Mouse (Mus musculus): Measurements from ENCODE around the gene Plekhh1. TPM values are rescaled to one million over a fixed set of nuclear protein-coding genes. Genes with fewer than 3 reads are reported as not detected.

The Plekhh1 gene
- total and polyA plus RNA-seq, 2 experiments from 2014 or later: 0.86 to 4.8 TPM

DNA sequence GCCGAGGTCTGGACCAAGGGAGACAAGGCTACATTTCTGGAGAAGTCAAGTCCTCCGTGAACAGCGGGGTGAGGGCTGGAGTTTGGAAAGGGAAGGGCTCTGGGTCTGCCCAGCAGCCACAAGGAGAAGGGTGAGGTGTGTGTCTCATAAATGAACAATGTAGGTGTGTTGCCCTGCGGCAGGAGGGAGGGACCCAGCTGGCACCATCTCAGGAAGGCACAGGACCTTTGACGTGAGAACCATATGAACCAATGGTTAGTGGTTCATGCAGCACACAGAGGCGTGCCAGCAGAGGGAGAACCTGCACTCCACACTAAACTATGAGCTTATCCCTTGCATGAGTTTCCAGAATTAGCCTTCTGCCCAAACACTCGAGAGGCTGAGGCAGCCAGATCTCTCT lies 18.2 kb downstream of the Plekhh1 start:
- DNase-seq: no peak
- Histone ChIP-seq H3K9ac (no peak overlapping the region), H3K9me3 (ENCODE audit: low read length) (no peaks in the 10 kb centered on the region), H3K27ac (ENCODE audit: low read depth, low read length) (no peak overlapping the region), H3K4me3 (ENCODE audit: low read depth, low read length) (no peak overlapping the region), H3K27me3 (ENCODE audit: insufficient read depth, low read length) (no peaks in the 10 kb centered on the region), H3K4me2 (ENCODE audit: low read depth) (no peak overlapping the region), H3K36me3 (ENCODE audit: insufficient read depth) (no peaks in the 10 kb centered on the region), H3K4me1 (ENCODE audit: insufficient read depth) (no peaks in the 10 kb centered on the region)
- whole genome bisulfite sequencing: 89% methylated on average over 7 of the region's 7 CpGs
- no peak for TF ChIP-seq CTCF (IDR thresholded peaks at IDR 0.05; ENCODE audit: low read depth)
- no peak for ATAC-seq

DNA sequence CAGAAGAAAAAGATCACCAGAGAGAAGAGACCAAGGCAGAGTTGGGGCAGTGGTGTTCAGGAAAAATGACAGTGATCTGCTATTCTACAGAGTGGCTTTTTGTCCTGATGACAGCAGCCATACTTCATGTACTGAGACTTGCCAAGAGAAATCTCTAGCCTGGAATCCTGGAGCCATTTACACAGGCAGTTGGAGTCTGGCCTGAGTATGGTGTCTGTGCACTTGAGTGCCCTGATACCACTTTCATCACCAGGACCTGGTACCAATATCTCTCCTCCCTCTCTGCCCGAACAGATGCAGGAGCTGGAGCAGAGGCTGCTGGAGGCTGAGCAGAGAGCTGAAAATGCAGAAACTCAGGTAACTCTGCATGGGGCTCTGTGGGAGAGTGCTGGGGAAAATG lies 19.9 kb downstream of the Plekhh1 start:
- Histone ChIP-seq H3K9me3 (ENCODE audit: low read length) (no peaks in the 10 kb centered on the region), H3K27me3 (ENCODE audit: insufficient read depth, low read length) (no peaks in the 10 kb centered on the region), H3K4me3 (ENCODE audit: low read depth, low read length) (no peak overlapping the region), H3K4me1 (ENCODE audit: insufficient read depth) (no peaks in the 10 kb centered on the region), H3K9ac (no peak overlapping the region), H3K4me2 (ENCODE audit: low read depth) (no peak overlapping the region), H3K36me3 (ENCODE audit: insufficient read depth) (no peaks in the 10 kb centered on the region), H3K27ac (ENCODE audit: low read depth, low read length) (no peak overlapping the region)
- no peak for ATAC-seq
- DNase-seq: no peak
- 86% methylated on average over 1 of the region's 1 CpGs for WGBS
- TF ChIP-seq CTCF (IDR thresholded peaks at IDR 0.05; ENCODE audit: low read depth): no peak

DNA sequence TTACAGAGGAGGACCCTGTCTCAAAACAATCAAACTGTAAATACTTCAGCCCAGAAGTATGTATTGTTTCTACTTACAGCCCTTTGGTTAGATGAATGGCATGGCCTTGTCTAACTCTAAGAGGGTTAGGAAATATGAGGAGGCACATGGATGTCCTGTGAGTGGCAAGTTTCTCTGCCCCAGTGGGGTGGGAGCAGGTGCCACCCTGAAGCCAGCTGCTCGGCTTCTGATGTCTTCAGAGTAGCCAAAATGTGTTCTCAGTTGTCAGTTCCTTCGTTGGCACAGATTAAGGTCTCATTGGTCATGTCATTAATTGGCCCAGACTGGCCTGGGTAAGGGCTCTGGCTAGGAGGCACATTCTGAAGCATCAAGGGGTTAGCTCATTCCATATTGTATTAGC lies 20.8 kb downstream of the Plekhh1 start:
- 76% methylated on average over 2 of the region's 2 CpGs for WGBS
- H3K4me1 ChIP-seq (ENCODE audit: insufficient read depth): no peaks in the 10 kb centered on the region
- H3K27me3 ChIP-seq (ENCODE audit: insufficient read depth, low read length): no peaks in the 10 kb centered on the region
- ATAC-seq (no peak), DNase-seq (no peak)
- no peak for TF ChIP-seq CTCF (IDR thresholded peaks at IDR 0.05; ENCODE audit: low read depth)
- no peak overlapping the region for H3K27ac ChIP-seq (ENCODE audit: low read depth, low read length)
- no peak overlapping the region for H3K4me3 ChIP-seq (ENCODE audit: low read depth, low read length)
- H3K9me3 ChIP-seq (ENCODE audit: low read length): no peaks in the 10 kb centered on the region
- peaks cover 6% of the 10 kb centered on the region; the same call in 1 of the 2 replicates for H3K36me3 ChIP-seq (ENCODE audit: insufficient read depth)
- no peak overlapping the region for H3K4me2 ChIP-seq (ENCODE audit: low read depth)
- no peak overlapping the region for H3K9ac ChIP-seq

DNA sequence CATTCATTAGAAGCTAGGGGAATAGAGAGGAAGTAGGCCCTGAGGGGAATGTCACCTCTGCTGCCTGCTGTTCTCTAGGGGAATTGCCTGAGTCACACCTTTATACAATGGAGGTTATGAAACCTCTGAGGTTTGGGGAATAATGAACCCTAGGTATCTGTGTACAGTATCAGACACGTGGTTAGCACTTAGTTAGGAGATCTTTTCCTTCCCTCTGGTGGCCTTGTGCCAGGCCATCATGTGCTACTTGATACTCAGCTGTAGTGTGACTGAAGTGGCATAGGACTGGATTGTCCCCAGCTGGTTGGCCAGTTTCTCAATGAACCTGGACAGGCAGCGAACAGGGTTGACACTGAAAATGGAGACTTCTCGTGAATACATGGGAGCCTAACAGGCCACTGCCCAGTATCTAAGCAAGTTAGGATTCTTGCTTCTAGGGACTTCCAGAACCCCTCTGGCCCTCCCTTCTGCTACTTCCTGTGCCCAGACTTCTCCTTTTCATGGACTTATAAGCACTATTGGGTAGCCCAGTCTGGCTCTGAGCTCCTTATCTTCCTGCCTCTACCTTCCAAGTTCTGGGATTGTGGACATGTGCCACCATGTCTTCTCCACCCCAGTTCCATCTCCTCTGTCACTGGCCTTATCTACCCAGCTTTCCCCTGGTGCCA lies 21.7 kb downstream of the Plekhh1 start:
- no peak overlapping the region for H3K4me2 ChIP-seq (ENCODE audit: low read depth)
- ATAC-seq (no peak), DNase-seq (no peak)
- H3K4me1 ChIP-seq (ENCODE audit: insufficient read depth): no peaks in the 10 kb centered on the region
- peaks cover 8% of the 10 kb centered on the region; the same call in 1 of the 2 replicates for H3K36me3 ChIP-seq (ENCODE audit: insufficient read depth)
- no peak overlapping the region for H3K9ac ChIP-seq
- WGBS: 90% methylated on average over 3 of the region's 3 CpGs
- no peak overlapping the region for H3K4me3 ChIP-seq (ENCODE audit: low read depth, low read length)
- H3K27ac ChIP-seq (ENCODE audit: low read depth, low read length): no peak overlapping the region
- no peaks in the 10 kb centered on the region for H3K9me3 ChIP-seq (ENCODE audit: low read length)
- H3K27me3 ChIP-seq (ENCODE audit: insufficient read depth, low read length): no peaks in the 10 kb centered on the region
- TF ChIP-seq CTCF (IDR thresholded peaks at IDR 0.05; ENCODE audit: low read depth): no peak

DNA sequence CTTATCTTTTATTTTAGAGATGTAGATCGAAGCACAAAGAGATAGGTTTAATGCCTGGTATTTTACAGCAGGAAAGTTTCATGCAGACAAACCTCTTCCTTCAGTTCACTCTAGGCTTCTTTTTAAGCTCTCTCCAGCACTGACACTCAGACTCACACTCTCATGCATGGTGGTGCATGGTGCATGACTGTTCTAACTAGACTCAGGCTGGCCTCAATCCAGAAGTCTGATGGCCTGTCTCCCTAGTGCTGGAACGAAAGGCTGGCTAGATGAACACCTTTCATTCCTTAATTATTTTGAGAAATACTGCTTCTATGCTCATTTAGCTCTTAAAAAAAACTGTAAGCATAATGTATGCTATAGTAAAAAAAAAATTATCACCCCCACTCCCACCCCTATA lies 23.1 kb downstream of the Plekhh1 start:
- ATAC-seq (no peak), DNase-seq (no peak)
- Histone ChIP-seq H3K27ac (ENCODE audit: low read depth, low read length) (no peak overlapping the region), H3K4me1 (ENCODE audit: insufficient read depth) (no peaks in the 10 kb centered on the region), H3K4me2 (ENCODE audit: low read depth) (no peak overlapping the region), H3K4me3 (ENCODE audit: low read depth, low read length) (no peak overlapping the region), H3K9me3 (ENCODE audit: low read length) (no peaks in the 10 kb centered on the region), H3K9ac (no peak overlapping the region), H3K27me3 (ENCODE audit: insufficient read depth, low read length) (no peaks in the 10 kb centered on the region), H3K36me3 (ENCODE audit: insufficient read depth) (peaks cover 8% of the 10 kb centered on the region; the same call in 1 of the 2 replicates)
- 77% methylated on average over 2 of the region's 2 CpGs for WGBS
- no peak for TF ChIP-seq CTCF (IDR thresholded peaks at IDR 0.05; ENCODE audit: low read depth)

DNA sequence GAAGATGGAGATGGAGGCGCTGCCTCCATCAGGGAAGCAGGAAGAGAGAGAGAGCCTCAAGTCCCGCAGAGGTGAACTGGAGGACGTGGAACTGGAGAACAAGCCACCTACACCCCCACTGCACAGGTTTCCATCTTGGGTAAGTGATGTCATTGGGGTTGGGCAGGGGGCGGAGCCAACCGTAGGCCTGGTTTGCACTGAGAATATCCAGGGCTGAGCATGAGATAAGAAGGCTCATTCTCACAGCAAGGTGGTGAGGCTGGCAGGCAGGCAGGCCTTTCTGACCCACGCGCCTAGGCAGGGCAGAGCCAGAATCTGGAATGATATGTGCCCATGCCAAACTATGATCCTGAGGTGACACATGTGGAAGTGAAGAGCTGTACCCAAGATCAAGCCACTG lies 26.3 kb downstream of the Plekhh1 start:
- Histone ChIP-seq H3K4me1 (ENCODE audit: insufficient read depth) (no peaks in the 10 kb centered on the region), H3K27me3 (ENCODE audit: insufficient read depth, low read length) (no peaks in the 10 kb centered on the region), H3K4me3 (ENCODE audit: low read depth, low read length) (no peak overlapping the region), H3K4me2 (ENCODE audit: low read depth) (no peak overlapping the region), H3K27ac (ENCODE audit: low read depth, low read length) (no peak overlapping the region), H3K36me3 (ENCODE audit: insufficient read depth) (peaks cover 8% of the 10 kb centered on the region; the same call in 1 of the 2 replicates), H3K9ac (no peak overlapping the region), H3K9me3 (ENCODE audit: low read length) (no peaks in the 10 kb centered on the region)
- 95% methylated on average over 7 of the region's 7 CpGs for WGBS
- TF ChIP-seq CTCF (IDR thresholded peaks at IDR 0.05; ENCODE audit: low read depth): no peak
- no peak for DNase-seq
- ATAC-seq: no peak

DNA sequence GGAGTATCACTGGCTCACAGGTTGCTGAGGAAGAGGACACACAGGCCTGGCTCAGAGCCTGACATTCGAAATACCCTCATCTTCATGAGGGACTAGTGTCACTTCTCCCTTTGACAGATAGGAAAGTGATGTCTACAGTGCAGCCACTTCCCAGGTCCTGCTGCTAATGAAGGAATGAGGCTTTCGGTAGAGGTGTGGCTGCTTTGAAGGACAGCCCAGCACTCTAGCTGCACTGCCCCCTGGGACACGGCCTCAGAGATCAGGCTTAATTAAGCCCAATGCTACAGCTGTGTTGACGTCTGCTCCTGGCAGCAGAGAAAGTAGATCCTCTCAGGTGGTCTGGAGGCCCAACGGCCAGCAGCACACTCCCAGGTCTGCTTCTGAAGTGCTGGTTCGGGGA lies 30.6 kb downstream of the Plekhh1 start:
- Histone ChIP-seq H3K4me1 (ENCODE audit: insufficient read depth) (no peaks in the 10 kb centered on the region), H3K4me2 (ENCODE audit: low read depth) (no peak overlapping the region), H3K27me3 (ENCODE audit: insufficient read depth, low read length) (no peaks in the 10 kb centered on the region), H3K9ac (no peak overlapping the region), H3K9me3 (ENCODE audit: low read length) (no peaks in the 10 kb centered on the region), H3K27ac (ENCODE audit: low read depth, low read length) (no peak overlapping the region), H3K36me3 (ENCODE audit: insufficient read depth) (peaks cover 11% of the 10 kb centered on the region; the same call in 1 of the 2 replicates), H3K4me3 (ENCODE audit: low read depth, low read length) (no peak overlapping the region)
- no peak for DNase-seq
- TF ChIP-seq CTCF (IDR thresholded peaks at IDR 0.05; ENCODE audit: low read depth): no peak
- 79% methylated on average over 6 of the region's 6 CpGs for WGBS
- no peak for ATAC-seq
